Mouse (Mus musculus): ENCODE data around the gene Npff. TPM values are rescaled to one million over a fixed set of nuclear protein-coding genes. Genes with fewer than 3 reads are reported as not detected.

The Npff gene
- total RNA-seq (2021): 1 to 10 TPM; 2.5 to 5.9 TPM
- long read RNA-seq, experiment 1: 0 reads
- long read RNA-seq, experiment 2, partial matches to known transcripts: 0 of 2 reads
- long read RNA-seq, experiment 2, other reads (novel, unspliced or antisense): 0 of 2 reads

- peak; percentile 85 for DNase-seq
Measured at GRCm38 (mm10) chr15:102524892-102525485, at the start of gene Npff. Npff (minus strand) TSS chr15:102524942.

- no peak for DNase-seq
Measured at GRCm38 (mm10) chr15:102572081-102572480, 47.3 kb upstream of the Npff start.

- DNase-seq: no peak
Measured at GRCm38 (mm10) chr15:102567849-102568248, 43.1 kb upstream of the Npff start.

GRCm38 (mm10) chr15:102563681-102564080, 38.9 kb upstream of the Npff start:
- DNase-seq: no peak

GRCm38 (mm10) chr15:102563061-102563460, 38.3 kb upstream of the Npff start:
- no peak for DNase-seq

- no peak for DNase-seq
Measured at GRCm38 (mm10) chr15:102562491-102562890, 37.7 kb upstream of the Npff start.

- no peak for DNase-seq
Measured at GRCm38 (mm10) chr15:102557580-102557979, 32.8 kb upstream of the Npff start.

- no peak for DNase-seq
Measured at GRCm38 (mm10) chr15:102555581-102555980, 30.8 kb upstream of the Npff start.

GRCm38 (mm10) chr15:102552599-102552998, 27.9 kb upstream of the Npff start:
- no peak for DNase-seq

- peak; percentile 29 for DNase-seq
Measured at GRCm38 (mm10) chr15:102547478-102547877, 22.7 kb upstream of the Npff start.

- peak; percentile 75 for DNase-seq
Measured at GRCm38 (mm10) chr15:102546677-102547427, 22.1 kb upstream of the Npff start.

- no peak for DNase-seq
Measured at GRCm38 (mm10) chr15:102546246-102546645, 21.5 kb upstream of the Npff start.

GRCm38 (mm10) chr15:102544801-102545200, 20.1 kb upstream of the Npff start:
- no peak for DNase-seq

- DNase-seq: no peak
Measured at GRCm38 (mm10) chr15:102533926-102534325, 9.2 kb upstream of the Npff start.

- no peak for DNase-seq
Measured at GRCm38 (mm10) chr15:102532106-102532900, 7.6 kb upstream of the Npff start.

GRCm38 (mm10) chr15:102531586-102531985, 6.8 kb upstream of the Npff start:
- no peak for DNase-seq

- DNase-seq: no peak
Measured at GRCm38 (mm10) chr15:102530566-102530965, 5.8 kb upstream of the Npff start.

- no peak for DNase-seq
Measured at GRCm38 (mm10) chr15:102528396-102528795, 3.7 kb upstream of the Npff start.

- DNase-seq: no peak
Measured at GRCm38 (mm10) chr15:102527936-102528335, 3.2 kb upstream of the Npff start.

- no peak for DNase-seq
Measured at GRCm38 (mm10) chr15:102526111-102527002, 1.6 kb upstream of the Npff start.

GRCm38 (mm10) chr15:102521480-102521879, 3.3 kb downstream of the Npff start:
- DNase-seq: no peak

GRCm38 (mm10) chr15:102520416-102520815, 4.3 kb downstream of the Npff start:
- no peak for DNase-seq
